Mouse (Mus musculus) liver, embryonic 12.5 days (tissue): ENCODE results near the gene Med15. TPM values are rescaled to one million over a fixed set of nuclear protein-coding genes. Genes with fewer than 3 reads are reported as not detected.

Source experiments
- ATAC-seq: fragments of 200-750 bp; cut with Nextera tagmentation; 2 replicates; pipeline ENCODE4 v1.8.0; 2017; ENCODE audit warnings: moderate number of reproducible peaks, mild to moderate bottlenecking, moderate library complexity
- H3K27ac ChIP-seq: fragments of 300-500 bp; sonication (generic); 2 replicates; pipeline ENCODE4 v1.5.1; 2016; ENCODE audit warnings: mild to moderate bottlenecking
- H3K27me3 ChIP-seq: fragments of 300-500 bp; sonication (generic); replicated peaks from 2 replicates; pipeline ENCODE4 v1.6.1; 2016; ENCODE audit warnings: mild to moderate bottlenecking, moderate library complexity
- H3K36me3 ChIP-seq: fragments of 300-500 bp; sonication (generic); 2 replicates; pipeline ENCODE4 v1.6.1; 2016; ENCODE audit warnings: mild to moderate bottlenecking, moderate library complexity
- H3K4me1 ChIP-seq: fragments of 300-500 bp; sonication (generic); 2 replicates; pipeline ENCODE4 v1.6.1; 2016
- H3K4me2 ChIP-seq: fragments of 300-500 bp; sonication (generic); 2 replicates; pipeline ENCODE4 v1.6.1; 2016; ENCODE audit warnings: mild to moderate bottlenecking, moderate library complexity
- H3K4me3 ChIP-seq: fragments of 300-500 bp; sonication (generic); 2 replicates; pipeline ENCODE4 v1.5.1; 2016; ENCODE audit warnings: mild to moderate bottlenecking, moderate library complexity
- H3K9ac ChIP-seq: fragments of 300-500 bp; sonication (generic); 2 replicates; pipeline ENCODE4 v1.6.1; 2016; ENCODE audit warnings: mild to moderate bottlenecking, moderate library complexity
- H3K9me3 ChIP-seq: fragments of 300-500 bp; sonication (generic); replicated peaks from 2 replicates; pipeline ENCODE4 v1.6.1; 2016; ENCODE audit warnings: mild to moderate bottlenecking, moderate library complexity
- WGBS: fragments of 180-500 bp; shearing (Covaris S2); methylation state at CpG from one replicate; pipeline ENCODE4 v1.1.7; 2016; ENCODE audit not compliant: insufficient replicate concordance; 5-methylcytosine and 5-hydroxymethylcytosine counted together
- polyA plus RNA-seq: library from polyadenylated mRNA; unstranded; fragments of >200 nt; fragmentation: Nextera tagmentation; extraction: Ambion mirVana; gene quantifications from 2 replicates; pipeline ENCODE4 v1.2.1, GENCODE M21; 2016

Gene Med15
- polyA plus RNA-seq, 1 experiment from 2014 or later, result 24.2 TPM

- H3K9me3 ChIP-seq, result no peaks in the 10 kb centered on the region
- no peak overlapping the region for H3K27ac ChIP-seq
- H3K9ac ChIP-seq, result no peak overlapping the region
- H3K4me1 ChIP-seq, result peaks cover 12% of the 10 kb centered on the region; the same call in 1 of the 2 replicates
- no peak for ATAC-seq
- WGBS, result 66% methylated on average over 3 of the region's 3 CpGs
- no peaks in the 10 kb centered on the region for H3K27me3 ChIP-seq
- peaks cover 66% of the 10 kb centered on the region for H3K36me3 ChIP-seq
- H3K4me2 ChIP-seq, result no peak overlapping the region
- no peak overlapping the region for H3K4me3 ChIP-seq
Observed at GRCm38 (mm10) chr16:17700386-17701042, 32.2 kb downstream of the Med15 start.

DNA sequence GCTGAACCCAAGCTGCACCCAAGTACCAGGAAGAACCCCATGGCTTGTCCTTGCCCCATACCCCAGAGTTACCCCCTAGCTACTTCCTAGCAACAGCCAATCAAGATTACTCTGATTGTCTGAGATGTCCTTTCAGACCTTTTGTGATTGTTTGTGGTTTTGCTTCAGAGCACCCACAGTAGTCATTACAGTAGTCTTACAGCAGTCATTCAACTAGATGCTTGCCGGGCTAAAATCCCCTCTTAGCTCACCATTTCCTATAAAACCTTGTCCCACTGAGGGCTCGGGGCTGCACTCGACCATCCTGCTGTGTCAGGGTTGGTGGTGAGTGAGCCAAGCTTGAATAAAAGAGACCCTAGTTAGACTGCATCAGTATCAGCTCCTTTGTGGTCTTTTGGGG lies 37.8 kb downstream of the Med15 start:
- H3K9me3 ChIP-seq, result no peaks in the 10 kb centered on the region
- no peak overlapping the region for H3K9ac ChIP-seq
- no peak overlapping the region for H3K4me3 ChIP-seq
- no peak overlapping the region for H3K4me2 ChIP-seq
- no peak overlapping the region for H3K27ac ChIP-seq
- no peak for ATAC-seq
- no peaks in the 10 kb centered on the region for H3K4me1 ChIP-seq
- whole genome bisulfite sequencing, result 75% methylated on average over 3 of the region's 3 CpGs
- no peaks in the 10 kb centered on the region for H3K27me3 ChIP-seq
- peaks cover 72% of the 10 kb centered on the region for H3K36me3 ChIP-seq

GRCm38 (mm10) chr16:17669886-17670285 lies 62.8 kb downstream of the Med15 start:
- no peaks in the 10 kb centered on the region for H3K27me3 ChIP-seq
- H3K4me1 ChIP-seq, result peaks cover 8% of the 10 kb centered on the region
- no peak overlapping the region for H3K27ac ChIP-seq
- ATAC-seq, result no peak
- H3K9ac ChIP-seq, result no peak overlapping the region
- H3K4me3 ChIP-seq, result no peak overlapping the region
- no peaks in the 10 kb centered on the region for H3K9me3 ChIP-seq
- peaks cover 93% of the 10 kb centered on the region for H3K36me3 ChIP-seq
- H3K4me2 ChIP-seq, result no peak overlapping the region

DNA sequence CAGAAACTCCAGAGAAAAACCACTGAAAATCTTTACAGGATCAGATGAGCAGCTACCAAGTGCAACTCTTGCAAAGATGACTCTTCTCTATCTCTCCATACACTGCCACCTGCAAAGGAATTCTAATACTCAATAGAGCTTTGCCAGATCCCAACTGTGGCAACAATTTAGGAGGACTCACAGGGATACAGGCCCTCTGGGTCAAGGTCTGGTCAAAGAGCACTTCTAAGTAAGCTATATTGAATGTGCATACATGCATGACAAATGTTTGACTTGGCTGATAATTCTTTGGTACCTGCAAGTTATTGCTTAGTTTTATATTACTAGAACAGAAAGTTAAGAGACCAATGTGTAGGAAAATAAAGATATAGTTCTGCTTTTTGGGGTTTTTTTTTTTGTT lies 67.1 kb downstream of the Med15 start:
- Histone ChIP-seq H3K4me1 (peaks cover 8% of the 10 kb centered on the region), H3K4me3 (no peak overlapping the region), H3K4me2 (no peak overlapping the region), H3K27me3 (no peaks in the 10 kb centered on the region), H3K36me3 (peaks cover 91% of the 10 kb centered on the region), H3K27ac (no peak overlapping the region), H3K9ac (no peak overlapping the region), H3K9me3 (no peaks in the 10 kb centered on the region)
- no peak for ATAC-seq

DNA sequence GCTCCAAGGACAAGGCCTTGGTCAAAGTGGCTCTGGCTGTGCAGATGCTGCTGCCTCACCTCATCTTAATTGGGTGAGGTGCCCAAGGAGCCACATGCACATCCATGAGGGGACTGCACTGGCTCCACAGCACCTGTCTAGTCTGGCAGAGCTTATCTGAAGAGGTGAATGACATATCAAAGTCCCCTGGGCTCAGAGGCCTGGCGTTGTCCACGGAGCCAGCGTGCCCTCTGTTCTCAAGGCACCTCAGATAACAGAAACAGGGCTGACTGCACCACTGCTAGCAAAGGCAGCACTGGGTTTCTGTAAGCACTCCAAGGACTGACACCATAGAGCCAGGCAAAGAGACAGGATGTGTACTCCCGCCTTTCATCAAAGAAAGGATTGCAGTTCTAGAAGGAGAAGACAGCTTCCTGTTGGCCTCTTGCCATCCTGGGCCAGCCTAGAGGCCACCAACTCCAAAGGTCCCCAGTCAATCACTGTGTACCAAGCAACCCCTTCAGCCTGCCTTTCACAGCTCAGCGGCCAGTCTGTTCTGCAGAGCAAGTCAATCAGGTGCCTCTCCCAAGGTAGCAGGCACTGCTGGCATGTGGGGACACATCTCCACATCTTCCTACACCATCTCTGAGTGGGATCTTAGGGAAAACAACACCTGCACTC lies 76.3 kb downstream of the Med15 start:
- H3K36me3 ChIP-seq, result peaks cover 97% of the 10 kb centered on the region
- ATAC-seq, result no peak

GRCm38 (mm10) chr16:17654188-17654795 lies 78.4 kb downstream of the Med15 start:
- H3K27ac ChIP-seq, result no peak overlapping the region
- ATAC-seq, result no peak
- H3K4me1 ChIP-seq, result no peaks in the 10 kb centered on the region
- no peaks in the 10 kb centered on the region for H3K9me3 ChIP-seq
- H3K4me3 ChIP-seq, result no peak overlapping the region
- 84% methylated on average over 4 of the region's 4 CpGs for WGBS
- no peak overlapping the region for H3K4me2 ChIP-seq
- H3K36me3 ChIP-seq, result peaks cover 96% of the 10 kb centered on the region
- no peak overlapping the region for H3K9ac ChIP-seq
- H3K27me3 ChIP-seq, result no peaks in the 10 kb centered on the region

More for the DNA sequence above, 76.3 kb downstream of the Med15 start:
- Histone ChIP-seq H3K9ac (no peak overlapping the region), H3K4me1 (no peaks in the 10 kb centered on the region), H3K27ac (no peak overlapping the region), H3K4me2 (no peak overlapping the region), H3K9me3 (no peaks in the 10 kb centered on the region), H3K27me3 (no peaks in the 10 kb centered on the region), H3K4me3 (no peak overlapping the region)
- 74% methylated on average over 5 of the region's 5 CpGs for WGBS

- H3K9ac ChIP-seq, result no peak overlapping the region
- no peaks in the 10 kb centered on the region for H3K27me3 ChIP-seq
- H3K9me3 ChIP-seq, result no peaks in the 10 kb centered on the region
- no peak overlapping the region for H3K4me2 ChIP-seq
- no peak overlapping the region for H3K27ac ChIP-seq
- no peaks in the 10 kb centered on the region for H3K4me1 ChIP-seq
- ATAC-seq, result no peak
- peaks cover 96% of the 10 kb centered on the region for H3K36me3 ChIP-seq
- WGBS, result 90% methylated on average over 5 of the region's 5 CpGs
- no peak overlapping the region for H3K4me3 ChIP-seq
Observed at GRCm38 (mm10) chr16:17653601-17654000, 79.1 kb downstream of the Med15 start.

DNA sequence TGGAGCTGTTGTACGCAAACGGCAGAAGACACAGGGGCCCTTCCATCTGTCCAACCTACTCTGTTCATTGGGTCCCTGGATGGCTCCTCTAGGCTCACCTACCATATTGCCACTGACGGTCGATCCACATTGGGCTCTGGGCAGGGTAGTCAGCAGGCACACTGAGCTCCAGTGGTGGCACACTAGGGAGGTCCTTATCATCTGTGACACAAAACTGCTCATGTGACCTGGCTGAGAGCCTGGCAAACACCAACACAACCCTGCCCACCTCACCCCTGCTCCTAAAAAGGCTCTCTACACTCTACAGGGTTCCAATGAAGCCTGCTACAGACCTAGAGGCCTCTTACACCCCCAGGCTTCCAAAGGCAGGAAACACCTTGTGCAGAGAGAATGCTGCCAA lies 80.1 kb downstream of the Med15 start:
- Histone ChIP-seq H3K27ac (no peak overlapping the region), H3K4me1 (peaks cover 5% of the 10 kb centered on the region), H3K9ac (no peak overlapping the region), H3K4me2 (no peak overlapping the region), H3K36me3 (peaks cover 86% of the 10 kb centered on the region), H3K9me3 (no peaks in the 10 kb centered on the region), H3K4me3 (no peak overlapping the region), H3K27me3 (no peaks in the 10 kb centered on the region)
- 81% methylated on average over 4 of the region's 4 CpGs for WGBS
- no peak for ATAC-seq

DNA sequence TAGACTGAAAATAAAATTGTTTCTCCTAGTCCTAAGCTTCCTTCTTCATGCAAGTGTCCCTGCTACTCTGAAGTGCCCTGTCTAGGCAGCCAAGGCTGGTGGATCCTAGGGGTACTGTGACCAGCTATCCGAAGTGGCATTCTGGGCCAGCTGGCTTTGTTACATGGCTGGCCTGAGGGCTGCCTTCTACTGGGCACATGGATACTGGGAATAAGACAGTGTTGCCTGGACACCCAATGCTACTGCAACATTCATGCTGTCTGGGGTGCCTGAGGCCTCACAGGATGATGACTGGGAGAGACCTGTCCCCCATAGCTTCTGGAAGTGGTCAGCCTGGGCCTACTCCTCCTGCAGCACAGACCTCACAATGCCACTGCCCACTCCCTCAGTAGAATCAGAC lies 82.0 kb downstream of the Med15 start:
- Histone ChIP-seq H3K4me1 (peaks cover 23% of the 10 kb centered on the region), H3K9ac (no peak overlapping the region), H3K4me3 (no peak overlapping the region), H3K9me3 (no peaks in the 10 kb centered on the region), H3K36me3 (peaks cover 67% of the 10 kb centered on the region), H3K4me2 (no peak overlapping the region), H3K27me3 (no peaks in the 10 kb centered on the region), H3K27ac (no peak overlapping the region)
- no peak for ATAC-seq
- 90% methylated on average over 1 of the region's 1 CpGs for WGBS

- Histone ChIP-seq H3K4me3 (no peak overlapping the region), H3K36me3 (peaks cover 61% of the 10 kb centered on the region), H3K27ac (no peak overlapping the region), H3K4me2 (no peak overlapping the region), H3K9me3 (no peaks in the 10 kb centered on the region), H3K27me3 (no peaks in the 10 kb centered on the region), H3K4me1 (peaks cover 28% of the 10 kb centered on the region), H3K9ac (no peak overlapping the region)
- WGBS, result 85% methylated on average over 16 of the region's 16 CpGs
- no peak for ATAC-seq
Observed at GRCm38 (mm10) chr16:17649925-17650605, 82.6 kb downstream of the Med15 start.

- 82% methylated on average over 10 of the region's 10 CpGs for WGBS
Observed at GRCm38 (mm10) chr16:17647566-17648340, 84.9 kb downstream of the Med15 start.

More at GRCm38 (mm10) chr16:17647566-17648340, 84.9 kb downstream of the Med15 start:
- Histone ChIP-seq H3K9ac (no peak overlapping the region), H3K27me3 (no peaks in the 10 kb centered on the region), H3K4me2 (no peak overlapping the region), H3K36me3 (peaks cover 56% of the 10 kb centered on the region), H3K4me1 (peaks cover 34% of the 10 kb centered on the region), H3K4me3 (no peak overlapping the region), H3K9me3 (no peaks in the 10 kb centered on the region), H3K27ac (no peak overlapping the region)
- ATAC-seq, result no peak
